29 mouse cellular contexts compared by ENCODE assay signal in genomic region chr16:5164327-5164726, GRCm38 (mm10). TPM values are rescaled to one million over a fixed set of nuclear protein-coding genes. Genes with fewer than 3 reads are reported as not detected.
"Had no signal": no experiment of that assay in that cellular context is flagged by ENCODE, and none has a peak within 500 bp of the region (broad histone marks: within the 10 kb centered on the region; RNA-seq: fewer than 3 reads in every experiment).

No protein-coding gene starts in this region.

- H3K4me2 ChIP-seq: heart, embryonic 15.5 days; hindbrain, embryonic 12.5 days; hindbrain, embryonic 14.5 days; intestine, embryonic 15.5 days; limb, embryonic 12.5 days; liver, embryonic 11.5 days; liver, embryonic 13.5 days; liver, embryonic 15.5 days had no signal

- H3K27ac ChIP-seq: heart, embryonic 15.5 days; hindbrain, embryonic 10.5 days; hindbrain, embryonic 12.5 days; hindbrain, embryonic 14.5 days; intestine, embryonic 15.5 days; layer of hippocampus, adult 2 months; left cerebral cortex, adult 2 months; limb, embryonic 10.5 days; limb, embryonic 12.5 days; liver, embryonic 13.5 days; liver, embryonic 15.5 days had no signal

- H3K27me3 ChIP-seq: heart, embryonic 15.5 days; hindbrain, embryonic 12.5 days; intestine, embryonic 15.5 days; liver, embryonic 13.5 days; liver, embryonic 15.5 days had no signal

- DNase-seq: gastrocnemius, postnatal 14 days; gastrocnemius, postnatal 36 days; heart, adult 18-20 months; heart, postnatal 14 days; heart, postnatal 4 days; kidney, adult 18-20 months; kidney, adult 8-10 months; kidney, postnatal 10 days; kidney, postnatal 25 days; kidney, postnatal 4 days; liver; liver, embryonic 13.5 days; liver, postnatal 0 days had no signal

- H3K9ac ChIP-seq: heart, embryonic 15.5 days; hindbrain, embryonic 12.5 days; hindbrain, embryonic 14.5 days; intestine, embryonic 15.5 days; limb, embryonic 12.5 days; liver, embryonic 13.5 days; liver, embryonic 15.5 days; liver, postnatal 0 days had no signal

- ATAC-seq: hindbrain, embryonic 16.5 days; inflammation-experienced regulatory T-cells, adult 6 months; intestine, embryonic 15.5 days; intestine, postnatal 0 days; liver, postnatal 0 days had no signal

- H3K36me3 ChIP-seq: heart, embryonic 15.5 days; hindbrain, embryonic 10.5 days; hindbrain, embryonic 12.5 days; intestine, embryonic 15.5 days; limb, embryonic 10.5 days; limb, embryonic 12.5 days; liver, embryonic 13.5 days; liver, embryonic 15.5 days had no signal

- H3K4me3 ChIP-seq: heart, embryonic 15.5 days; hindbrain, embryonic 10.5 days; hindbrain, embryonic 12.5 days; intestine, embryonic 15.5 days; layer of hippocampus, adult 2 months; left cerebral cortex, adult 2 months; limb, embryonic 10.5 days; limb, embryonic 12.5 days; liver, embryonic 13.5 days; liver, embryonic 15.5 days had no signal

- H3K9me3 ChIP-seq: heart, embryonic 15.5 days; hindbrain, embryonic 10.5 days; hindbrain, embryonic 12.5 days; intestine, embryonic 15.5 days; limb, embryonic 10.5 days; limb, embryonic 12.5 days; liver, embryonic 13.5 days; liver, embryonic 15.5 days had no signal

- H3K4me1 ChIP-seq: intestine, embryonic 15.5 days; limb, embryonic 10.5 days; liver, embryonic 13.5 days; liver, embryonic 15.5 days had no signal

RNA-seq across cellular contexts. Expression of gene Sec14l5, which starts 17.4 kb away (rescaled TPM):
- polyA plus RNA-seq: heart, postnatal 0 days; inflammation-experienced regulatory T-cells, adult 6 months; intestine, postnatal 0 days; kidney, embryonic 14.5 days; limb, embryonic 10.5 days; liver, embryonic 11.5 days; liver, embryonic 13.5 days; liver, embryonic 15.5 days had no signal

RNA-seq across cellular contexts. Expression of gene AU021092, which starts 57.8 kb away (rescaled TPM):
- polyA plus RNA-seq: inflammation-experienced regulatory T-cells, adult 6 months had no signal
